Mouse (Mus musculus) heart, embryonic 15.5 days (tissue): ENCODE data around the gene Slc45a2. TPM values are rescaled to one million over a fixed set of nuclear protein-coding genes. Genes with fewer than 3 reads are reported as not detected.

Experiments
- ATAC-seq: fragments of 200-750 bp; cut with Nextera tagmentation; replicated peaks from 2 replicates; pipeline ENCODE4 v1.8.0; 2017; ENCODE audit warnings: low read depth, moderate TSS enrichment; ENCODE audit not compliant: insufficient number of reproducible peaks, insufficient read depth, low FRiP score
- H3K27ac ChIP-seq: fragments of 300-500 bp; sonication (generic); 2 replicates; pipeline ENCODE4 v1.5.1; 2015; ENCODE audit warnings: mild to moderate bottlenecking, inconsistent platforms
- H3K27me3 ChIP-seq: fragments of 300-500 bp; sonication (generic); 2 replicates; pipeline ENCODE4 v1.6.1; 2015; ENCODE audit warnings: inconsistent platforms
- H3K36me3 ChIP-seq: fragments of 300-500 bp; sonication (generic); 2 replicates; pipeline ENCODE4 v1.6.1; 2015; ENCODE audit warnings: mild to moderate bottlenecking, inconsistent platforms
- H3K4me1 ChIP-seq: fragments of 300-500 bp; sonication (generic); replicated peaks from 2 replicates; pipeline ENCODE4 v1.6.1; 2015; ENCODE audit warnings: inconsistent platforms
- H3K4me2 ChIP-seq: fragments of 300-500 bp; sonication (generic); 2 replicates; pipeline ENCODE4 v1.6.1; 2015; ENCODE audit warnings: inconsistent platforms, mild to moderate bottlenecking, moderate library complexity
- H3K4me3 ChIP-seq: fragments of 300-500 bp; sonication (generic); 2 replicates; pipeline ENCODE4 v1.5.1; 2015; ENCODE audit warnings: mild to moderate bottlenecking, inconsistent platforms
- H3K9ac ChIP-seq: fragments of 300-500 bp; sonication (generic); 2 replicates; pipeline ENCODE4 v1.6.1; 2015; ENCODE audit warnings: mild to moderate bottlenecking, inconsistent platforms
- H3K9me3 ChIP-seq: fragments of 300-500 bp; sonication (generic); replicated peaks from 2 replicates; pipeline ENCODE4 v1.6.1; 2016; ENCODE audit warnings: inconsistent platforms
- WGBS: fragments of 180-500 bp; shearing (Covaris S2); methylation state at CpG from one replicate; pipeline ENCODE4 v1.1.7; 2015; ENCODE audit warnings: mixed read lengths; 5-methylcytosine and 5-hydroxymethylcytosine counted together
- polyA plus RNA-seq: library from polyadenylated mRNA; unstranded; fragments of >200 nt; fragmentation: Nextera tagmentation; extraction: Ambion mirVana; gene quantifications from 2 replicates; pipeline ENCODE4 v1.2.1, GENCODE M21; 2015

Slc45a2 gene
- polyA plus RNA-seq, 1 experiment from 2014 or later = 0.13 TPM

DNA sequence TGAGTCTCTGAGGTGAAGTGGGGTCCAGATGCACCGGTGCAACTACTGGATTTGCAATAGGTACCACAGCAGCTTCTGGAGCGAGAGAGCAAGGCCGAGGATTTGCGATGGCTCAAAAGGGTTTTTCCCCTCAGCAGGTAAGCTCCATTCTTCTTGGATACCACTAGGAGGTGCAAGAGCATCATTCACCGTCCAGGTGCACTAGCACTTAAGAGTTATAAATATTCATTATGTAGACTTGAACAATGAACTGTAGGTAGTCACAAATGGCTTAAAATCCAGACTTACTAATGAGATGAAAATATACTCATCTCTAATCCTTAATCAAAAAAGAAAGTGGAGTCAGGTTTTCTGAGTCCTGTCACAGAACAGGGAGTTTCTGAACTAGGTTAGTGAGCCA is 8.2 kb downstream of the Slc45a2 start:
- Histone ChIP-seq H3K4me2 (no peak overlapping the region), H3K9me3 (no peaks in the 10 kb centered on the region), H3K4me1 (no peaks in the 10 kb centered on the region), H3K36me3 (no peaks in the 10 kb centered on the region), H3K27me3 (peaks cover 9% of the 10 kb centered on the region; the same call in 1 of the 2 replicates), H3K9ac (no peak overlapping the region), H3K27ac (no peak overlapping the region), H3K4me3 (no peak overlapping the region)
- ATAC-seq = no peak
- 25% methylated on average over 5 of the region's 5 CpGs for WGBS

DNA sequence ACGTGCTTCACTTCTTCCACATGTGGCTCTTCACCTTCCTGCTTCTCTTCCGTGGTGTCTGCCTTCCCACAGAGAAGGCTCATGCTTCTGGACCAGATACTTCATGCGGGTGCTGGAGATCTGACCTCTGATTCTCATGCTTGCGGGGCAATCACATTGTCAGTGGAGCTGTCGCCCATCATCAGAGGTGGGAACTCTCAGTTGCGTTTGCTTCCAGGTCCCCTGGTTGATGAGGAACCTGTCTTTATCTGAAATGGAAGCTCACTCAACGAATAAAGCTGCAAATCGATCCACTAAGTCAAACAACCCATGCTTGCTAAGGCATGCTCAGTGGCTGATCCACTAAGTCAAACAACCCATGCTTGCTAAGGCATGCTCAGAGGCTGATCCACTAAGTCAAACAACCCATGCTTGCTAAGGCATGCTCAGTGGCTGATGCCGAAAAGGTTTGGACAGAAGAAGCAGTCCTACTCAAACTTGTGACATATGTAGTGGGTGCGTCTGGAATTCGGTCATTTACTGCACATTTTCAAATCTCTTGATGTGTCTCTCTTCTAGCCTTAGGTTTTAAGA is 10.5 kb downstream of the Slc45a2 start:
- no peak for ATAC-seq
- H3K27ac ChIP-seq = no peak overlapping the region
- no peak overlapping the region for H3K9ac ChIP-seq
- 82% methylated on average over 11 of the region's 11 CpGs for WGBS
- H3K27me3 ChIP-seq = peaks cover 9% of the 10 kb centered on the region; the same call in 1 of the 2 replicates
- H3K36me3 ChIP-seq = no peaks in the 10 kb centered on the region
- H3K4me1 ChIP-seq = no peaks in the 10 kb centered on the region
- H3K4me3 ChIP-seq = no peak overlapping the region
- no peak overlapping the region for H3K4me2 ChIP-seq
- no peaks in the 10 kb centered on the region for H3K9me3 ChIP-seq

DNA sequence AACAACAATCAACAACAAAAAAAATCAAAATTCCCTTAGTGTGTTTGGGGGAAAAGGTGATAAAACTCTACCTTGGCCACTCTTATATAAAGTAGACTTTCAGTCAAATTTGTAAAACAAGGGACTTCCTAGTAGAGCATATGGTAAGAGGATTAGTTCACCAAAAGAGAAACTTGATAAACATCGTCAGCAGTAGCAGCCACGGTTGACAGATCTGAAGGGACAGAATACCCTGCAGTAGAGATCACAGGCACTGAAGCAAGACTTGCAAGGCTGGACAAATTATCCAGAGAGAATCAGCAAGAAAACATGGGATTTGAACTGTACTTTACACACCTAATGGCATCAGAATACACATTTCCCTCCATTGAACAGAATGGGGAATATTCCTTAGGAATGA is 14.4 kb downstream of the Slc45a2 start:
- Histone ChIP-seq H3K9me3 (no peaks in the 10 kb centered on the region), H3K4me2 (no peak overlapping the region), H3K4me3 (no peak overlapping the region), H3K4me1 (no peaks in the 10 kb centered on the region), H3K9ac (no peak overlapping the region), H3K27ac (no peak overlapping the region), H3K27me3 (peaks cover 8% of the 10 kb centered on the region; the same call in 1 of the 2 replicates), H3K36me3 (no peaks in the 10 kb centered on the region)
- 45% methylated on average over 2 of the region's 2 CpGs for WGBS
- no peak for ATAC-seq

DNA sequence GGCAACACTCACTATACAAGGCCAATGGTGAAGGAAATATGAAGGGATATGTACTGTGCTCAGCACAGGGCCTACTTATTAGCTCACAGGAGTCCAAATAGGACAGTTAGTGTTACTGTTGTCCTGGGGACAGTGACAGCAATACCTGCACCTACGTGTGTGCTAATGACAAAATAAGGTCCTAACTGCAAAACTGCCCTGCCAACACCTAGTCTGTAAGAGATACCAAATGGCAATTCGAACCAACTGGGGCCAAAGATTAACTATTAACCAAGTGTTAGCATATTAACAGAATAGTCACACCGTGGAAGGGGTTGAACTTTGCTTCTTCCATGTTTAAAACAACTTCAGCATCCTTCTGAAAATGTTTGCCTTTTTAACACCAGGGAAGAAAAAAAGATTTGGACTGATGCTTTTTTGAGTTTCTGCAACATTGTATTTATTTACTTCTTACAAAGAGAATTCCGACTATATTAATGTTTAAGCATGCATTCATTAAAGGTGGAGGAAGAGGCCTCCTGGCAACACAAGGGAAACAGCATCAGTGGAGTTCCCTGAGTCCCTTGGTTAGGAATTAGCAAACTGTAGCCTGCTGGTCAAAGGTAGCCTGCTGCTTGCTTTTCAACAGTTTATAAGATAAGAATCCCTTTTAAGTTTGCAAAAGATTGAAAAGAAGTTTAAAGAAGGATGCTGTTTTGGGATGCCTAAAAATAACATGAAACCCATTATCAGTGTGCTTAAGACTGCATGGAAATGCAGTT is 26.5 kb downstream of the Slc45a2 start:
- Histone ChIP-seq H3K4me1 (no peaks in the 10 kb centered on the region), H3K9ac (no peak overlapping the region), H3K36me3 (no peaks in the 10 kb centered on the region), H3K4me3 (no peak overlapping the region), H3K9me3 (no peaks in the 10 kb centered on the region), H3K4me2 (no peak overlapping the region), H3K27ac (no peak overlapping the region), H3K27me3 (0 out of 2 replicates have a peak, but pooled peaks cover 4% of the 10 kb centered on the region)
- 60% methylated on average over 4 of the region's 4 CpGs for WGBS
- ATAC-seq = no peak

DNA sequence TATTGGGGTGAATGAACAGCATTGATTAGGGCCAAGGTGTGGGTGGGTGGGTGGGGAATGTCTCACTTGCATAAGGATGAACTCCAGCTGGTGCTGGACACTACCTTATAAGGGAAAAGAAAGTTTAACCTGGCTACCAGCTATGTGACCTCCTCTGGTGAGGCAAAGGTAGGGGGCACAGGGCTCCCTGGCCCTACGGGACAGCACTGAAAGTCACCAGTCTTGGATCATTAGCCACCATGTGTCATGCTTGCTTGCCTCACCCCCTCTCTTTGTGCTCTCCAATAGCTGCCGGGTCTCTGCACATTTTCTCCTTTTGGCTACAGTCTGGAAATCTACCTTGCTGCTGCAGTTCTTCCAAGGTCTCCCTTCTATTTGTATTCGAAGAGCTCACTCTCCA is 29.7 kb downstream of the Slc45a2 start:
- H3K4me2 ChIP-seq = no peak overlapping the region

DNA sequence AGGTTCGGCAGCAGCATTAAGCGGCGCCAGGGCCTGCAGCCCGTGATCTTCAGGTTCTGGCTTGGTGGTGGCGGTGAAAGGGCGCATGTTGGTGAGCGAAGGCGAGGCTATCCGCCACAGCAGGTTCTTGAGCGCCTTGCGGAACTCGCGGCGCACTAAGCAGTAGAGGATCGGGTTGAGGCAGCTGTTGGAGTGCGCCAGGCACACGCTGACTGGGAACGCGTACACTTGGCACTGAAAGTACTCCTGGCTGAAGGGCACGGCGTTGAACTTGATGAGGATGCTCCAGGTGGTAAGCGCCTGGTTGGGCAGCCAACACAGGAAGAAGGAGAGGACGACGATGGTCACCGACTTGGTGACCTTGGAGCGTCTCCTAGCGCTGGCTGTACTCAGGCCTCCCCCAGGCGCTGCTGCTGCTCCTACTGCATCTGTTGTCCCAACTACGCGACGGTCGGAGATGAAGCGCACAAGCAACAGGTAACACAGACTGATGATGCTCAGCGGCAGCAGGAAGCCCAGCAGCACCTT is 35.5 kb downstream of the Slc45a2 start:
- no peak for ATAC-seq
- Histone ChIP-seq H3K4me3 (peak overlapping the region; percentile 43), H3K9ac (no peak overlapping the region), H3K9me3 (no peaks in the 10 kb centered on the region), H3K36me3 (no peaks in the 10 kb centered on the region), H3K27ac (no peak overlapping the region), H3K4me2 (peak overlapping the region; percentile 58), H3K27me3 (peaks cover 54% of the 10 kb centered on the region), H3K4me1 (peaks cover 16% of the 10 kb centered on the region)
- 4% methylated on average over 34 of the region's 34 CpGs for WGBS

More for the DNA sequence above, 29.7 kb downstream of the Slc45a2 start:
- Histone ChIP-seq H3K9me3 (no peaks in the 10 kb centered on the region), H3K4me1 (no peaks in the 10 kb centered on the region), H3K9ac (no peak overlapping the region), H3K27me3 (peaks cover 22% of the 10 kb centered on the region), H3K4me3 (no peak overlapping the region), H3K27ac (no peak overlapping the region), H3K36me3 (no peaks in the 10 kb centered on the region)
- WGBS = 73% methylated on average over 3 of the region's 3 CpGs
- no peak for ATAC-seq

DNA sequence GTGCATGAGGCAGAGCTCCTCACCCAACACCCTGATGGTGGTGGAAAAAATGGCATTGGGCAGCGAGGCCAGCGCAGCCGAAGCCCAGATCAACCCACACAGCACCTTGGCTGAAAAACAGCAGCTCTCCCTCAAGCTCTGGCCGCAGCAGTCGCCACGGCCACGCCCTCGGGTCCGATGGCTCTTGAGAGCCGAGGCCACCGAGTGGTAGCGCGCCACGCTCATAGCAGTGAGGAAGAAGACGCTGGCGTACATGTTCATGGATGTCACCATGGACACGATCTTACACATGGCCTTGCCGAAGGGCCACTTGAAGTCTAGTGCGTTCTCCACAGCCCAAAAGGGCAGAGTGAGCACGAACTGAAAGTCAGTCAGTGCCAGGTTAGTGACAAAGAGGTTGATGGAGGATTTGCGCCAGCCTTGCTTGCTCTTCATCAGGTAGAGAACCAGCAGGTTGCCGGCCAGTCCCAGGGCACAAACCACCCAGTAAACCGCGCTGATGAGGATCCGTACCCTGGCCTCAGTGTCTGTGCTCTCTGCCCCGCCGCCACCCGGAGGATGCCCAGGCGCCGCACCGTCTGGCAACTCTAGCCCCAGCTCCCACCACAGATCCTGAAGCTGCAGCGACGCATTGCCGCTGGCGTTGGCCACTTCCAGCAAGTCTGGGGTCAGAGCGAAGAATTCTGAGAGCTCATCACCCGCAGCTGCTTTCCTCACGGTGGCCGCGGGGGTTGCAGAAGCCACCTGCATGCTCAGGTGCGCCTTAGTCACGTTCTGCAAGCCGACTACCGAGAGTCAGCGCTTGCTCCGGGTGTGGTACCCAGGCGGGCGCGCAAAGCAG is 36.2 kb downstream of the Slc45a2 start:
- ATAC-seq = no peak
- WGBS = 3% methylated on average over 49 of the region's 49 CpGs

DNA sequence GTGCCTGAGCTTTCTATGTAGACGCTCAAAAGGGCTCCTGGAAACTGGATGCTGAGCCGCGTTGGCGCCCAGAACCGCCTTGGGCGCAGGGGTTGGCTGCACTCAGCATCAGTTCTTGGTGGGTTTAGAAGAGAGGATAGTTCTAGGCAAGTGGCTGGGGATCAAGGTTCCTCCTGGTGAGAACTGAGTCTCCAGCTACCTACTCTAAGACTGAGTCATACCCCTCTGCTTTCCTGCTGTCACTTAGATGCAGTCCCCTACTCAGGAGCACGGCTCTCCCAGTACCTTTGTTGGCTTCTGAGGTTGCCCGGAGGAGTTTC is 36.8 kb downstream of the Slc45a2 start:
- Histone ChIP-seq H3K4me1 (peaks cover 16% of the 10 kb centered on the region), H3K9me3 (no peaks in the 10 kb centered on the region), H3K4me2 (peak overlapping the region; percentile 58), H3K27me3 (peaks cover 50% of the 10 kb centered on the region), H3K9ac (no peak overlapping the region), H3K4me3 (peak overlapping the region; percentile 43), H3K36me3 (no peaks in the 10 kb centered on the region), H3K27ac (no peak overlapping the region)
- WGBS = 3% methylated on average over 8 of the region's 8 CpGs
- no peak for ATAC-seq

More for the DNA sequence above, 36.2 kb downstream of the Slc45a2 start:
- peaks cover 16% of the 10 kb centered on the region for H3K4me1 ChIP-seq
- no peaks in the 10 kb centered on the region for H3K9me3 ChIP-seq
- no peaks in the 10 kb centered on the region for H3K36me3 ChIP-seq
- H3K9ac ChIP-seq = no peak overlapping the region; the same call in 1 of the 2 replicates
- peak overlapping the region; percentile 43 for H3K4me3 ChIP-seq
- no peak overlapping the region for H3K27ac ChIP-seq
- H3K27me3 ChIP-seq = peaks cover 52% of the 10 kb centered on the region
- H3K4me2 ChIP-seq = peak overlapping the region; percentile 58

DNA sequence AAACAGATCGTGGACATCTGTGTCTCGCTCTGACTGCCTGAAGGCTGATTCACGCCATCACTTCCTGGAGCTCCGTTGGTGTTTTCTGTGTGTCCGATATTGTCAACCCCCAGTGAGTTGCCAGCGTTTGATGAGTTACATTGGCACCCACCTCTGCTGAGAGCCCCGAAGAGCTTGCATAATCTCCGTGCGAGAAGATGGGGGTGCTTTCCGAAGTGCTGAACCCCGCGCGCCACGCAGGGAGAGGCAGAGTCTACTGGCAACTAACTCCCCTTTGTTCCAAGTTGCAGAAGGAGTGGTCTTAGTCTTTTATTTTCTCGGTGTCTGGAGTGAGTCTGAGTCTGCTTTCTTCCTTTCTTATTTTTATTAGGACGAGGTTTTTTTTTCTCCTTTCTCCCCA is 37.2 kb downstream of the Slc45a2 start, which contains the start of gene Rxfp3:
Gene Rxfp3, minus strand, starts transcription at position 281 of the 400 bp plus-strand sequence.
- Histone ChIP-seq H3K9me3 (no peaks in the 10 kb centered on the region), H3K36me3 (no peaks in the 10 kb centered on the region), H3K27ac (no peak within 1 kb of the TSS), H3K27me3 (peaks cover 50% of the 10 kb centered on the region), H3K4me1 (peaks cover 16% of the 10 kb centered on the region), H3K9ac (no peak within 1 kb of the TSS), H3K4me2 (peak within 1 kb of the TSS; percentile 58), H3K4me3 (peak within 1 kb of the TSS; percentile 43)
- WGBS = 4% methylated on average over 16 of the region's 16 CpGs
- ATAC-seq = no peak

DNA sequence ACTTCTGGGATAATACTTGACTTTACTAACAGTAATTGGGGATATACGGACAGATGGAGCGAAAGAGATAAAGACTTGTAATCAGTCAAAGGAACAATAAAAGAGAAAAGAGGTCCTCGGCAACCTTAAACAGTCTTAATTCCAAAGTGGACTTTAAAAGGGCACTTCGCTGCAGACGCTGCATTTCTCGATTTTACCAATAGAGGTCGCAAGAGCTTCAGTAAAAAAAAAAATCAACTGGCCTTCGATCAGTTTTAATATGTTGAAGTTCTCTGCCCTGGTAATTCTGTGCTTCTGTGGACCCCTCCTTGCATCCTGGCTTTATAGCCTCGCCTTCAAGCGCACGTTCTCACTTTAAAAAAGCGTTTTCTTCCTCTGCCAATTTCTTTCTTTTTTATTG is 38.0 kb downstream of the Slc45a2 start:
- H3K9ac ChIP-seq = no peak overlapping the region
- no peak overlapping the region for H3K4me3 ChIP-seq
- no peak overlapping the region for H3K27ac ChIP-seq
- H3K36me3 ChIP-seq = no peaks in the 10 kb centered on the region
- H3K27me3 ChIP-seq = peaks cover 49% of the 10 kb centered on the region
- 2% methylated on average over 12 of the region's 12 CpGs for WGBS
- no peak for ATAC-seq
- H3K4me1 ChIP-seq = peaks cover 16% of the 10 kb centered on the region
- H3K9me3 ChIP-seq = no peaks in the 10 kb centered on the region
- no peak overlapping the region for H3K4me2 ChIP-seq

DNA sequence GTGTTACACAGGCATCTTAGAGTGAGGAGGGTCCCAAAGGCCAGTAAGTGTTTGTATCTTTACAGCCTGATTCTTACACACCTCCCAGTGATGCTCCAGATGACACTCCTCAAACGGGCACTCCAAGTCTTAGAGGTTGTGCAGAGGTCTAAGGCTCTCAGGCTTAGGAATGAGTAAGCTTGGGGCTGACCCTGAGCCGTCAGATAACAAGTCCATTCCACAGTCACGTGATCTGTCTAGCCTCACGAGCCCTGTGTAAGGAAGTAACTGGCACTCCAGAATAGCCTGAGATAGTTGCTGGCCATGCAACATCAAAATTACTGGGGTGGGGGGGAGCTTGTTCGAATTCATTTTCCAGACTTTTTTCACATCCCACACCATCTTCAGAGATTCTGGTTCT is 39.5 kb downstream of the Slc45a2 start:
- no peak for ATAC-seq
- peaks cover 16% of the 10 kb centered on the region for H3K4me1 ChIP-seq
- H3K27me3 ChIP-seq = peaks cover 34% of the 10 kb centered on the region
- 21% methylated on average over 5 of the region's 5 CpGs for WGBS
- H3K4me3 ChIP-seq = no peak overlapping the region
- H3K9me3 ChIP-seq = no peaks in the 10 kb centered on the region
- H3K27ac ChIP-seq = no peak overlapping the region
- H3K4me2 ChIP-seq = no peak overlapping the region
- no peak overlapping the region for H3K9ac ChIP-seq
- no peaks in the 10 kb centered on the region for H3K36me3 ChIP-seq
